Mouse (Mus musculus): ENCODE measurements at regions not wholly inside any gene's neighbourhood (a gene's known extent, or its start where the extent isn't known, plus 50 kb on each side); places are given as distances from the start of the nearest gene placed in this dataset.
A peak's percentile ranks its signal among the peaks of the same experiment; 100 is the strongest.

- H3K9ac ChIP-seq (replicated peaks): no peak overlapping the region
- ATAC-seq (ENCODE audit: low FRiP score, low read depth): no peak
- no peak overlapping the region for H3K27ac ChIP-seq (replicated peaks)
- peak overlapping the region; percentile 43; the same call in 1 of the 2 replicates for H3K4me2 ChIP-seq (replicated peaks)
- no peaks in the 10 kb centered on the region for H3K9me3 ChIP-seq
- peaks cover 81% of the 10 kb centered on the region for H3K27me3 ChIP-seq
- 53% methylated on average over 6 of the region's 6 CpGs for WGBS
- H3K36me3 ChIP-seq: no peaks in the 10 kb centered on the region
- H3K4me3 ChIP-seq: no peak overlapping the region
- peaks cover 43% of the 10 kb centered on the region for H3K4me1 ChIP-seq
These were observed 317.2 kb downstream of the Cd83 start for GRCm38 (mm10) chr13:44101806-44102205.

- peaks cover 43% of the 10 kb centered on the region for H3K4me1 ChIP-seq
- ATAC-seq (ENCODE audit: low FRiP score, low read depth): no peak
- H3K4me2 ChIP-seq (replicated peaks): no peak overlapping the region
- no peak overlapping the region for H3K9ac ChIP-seq (replicated peaks)
- no peaks in the 10 kb centered on the region for H3K9me3 ChIP-seq
- peaks cover 81% of the 10 kb centered on the region for H3K27me3 ChIP-seq
- H3K36me3 ChIP-seq: no peaks in the 10 kb centered on the region
- no peak overlapping the region for H3K4me3 ChIP-seq
- no peak overlapping the region for H3K27ac ChIP-seq (replicated peaks)
- 42% methylated on average over 4 of the region's 4 CpGs for WGBS
These were observed 317.7 kb downstream of the Cd83 start for GRCm38 (mm10) chr13:44102257-44102656.

GRCm38 (mm10) chr13:44103340-44103739 lies 318.8 kb downstream of the Cd83 start:
- Histone ChIP-seq H3K4me3 (no peak overlapping the region), H3K4me2 (replicated peaks) (no peak overlapping the region), H3K9ac (replicated peaks) (no peak overlapping the region), H3K36me3 (no peaks in the 10 kb centered on the region), H3K9me3 (no peaks in the 10 kb centered on the region), H3K4me1 (peaks cover 39% of the 10 kb centered on the region), H3K27me3 (peaks cover 81% of the 10 kb centered on the region), H3K27ac (replicated peaks) (no peak overlapping the region)
- ATAC-seq (ENCODE audit: low FRiP score, low read depth): no peak
- 98% methylated on average over 7 of the region's 7 CpGs for WGBS

GRCm38 (mm10) chr13:44105161-44105560 lies 320.6 kb downstream of the Cd83 start:
- 73% methylated on average over 5 of the region's 5 CpGs for WGBS
- Histone ChIP-seq H3K4me2 (replicated peaks) (no peak overlapping the region), H3K4me3 (no peak overlapping the region), H3K4me1 (peaks cover 26% of the 10 kb centered on the region), H3K27me3 (peaks cover 84% of the 10 kb centered on the region), H3K36me3 (no peaks in the 10 kb centered on the region), H3K9me3 (no peaks in the 10 kb centered on the region), H3K27ac (replicated peaks) (no peak overlapping the region), H3K9ac (replicated peaks) (no peak overlapping the region)
- ATAC-seq (ENCODE audit: low FRiP score, low read depth): no peak

GRCm38 (mm10) chr13:44108695-44109094 lies 324.1 kb downstream of the Cd83 start:
- peaks cover 80% of the 10 kb centered on the region for H3K27me3 ChIP-seq
- ATAC-seq (ENCODE audit: low FRiP score, low read depth): no peak
- H3K27ac ChIP-seq (replicated peaks): no peak overlapping the region
- no peaks in the 10 kb centered on the region for H3K9me3 ChIP-seq
- no peak overlapping the region for H3K9ac ChIP-seq (replicated peaks)
- no peaks in the 10 kb centered on the region for H3K36me3 ChIP-seq
- H3K4me1 ChIP-seq: peaks cover 2% of the 10 kb centered on the region; the same call in 1 of the 2 replicates
- H3K4me3 ChIP-seq: no peak overlapping the region
- no peak overlapping the region for H3K4me2 ChIP-seq (replicated peaks)
- WGBS: 77% methylated on average over 11 of the region's 11 CpGs

GRCm38 (mm10) chr13:44113043-44113442 lies 328.5 kb downstream of the Cd83 start:
- Histone ChIP-seq H3K4me1 (peaks cover 21% of the 10 kb centered on the region; the same call in 1 of the 2 replicates), H3K4me2 (replicated peaks) (no peak overlapping the region), H3K27ac (replicated peaks) (no peak overlapping the region), H3K4me3 (no peak overlapping the region), H3K36me3 (no peaks in the 10 kb centered on the region), H3K9me3 (no peaks in the 10 kb centered on the region), H3K27me3 (peaks cover 48% of the 10 kb centered on the region), H3K9ac (replicated peaks) (no peak overlapping the region)
- no peak for ATAC-seq (ENCODE audit: low FRiP score, low read depth)
- 89% methylated on average over 5 of the region's 5 CpGs for WGBS

GRCm38 (mm10) chr13:44114856-44115255 lies 330.3 kb downstream of the Cd83 start:
- H3K27me3 ChIP-seq: peaks cover 48% of the 10 kb centered on the region
- no peak overlapping the region for H3K9ac ChIP-seq (replicated peaks)
- H3K9me3 ChIP-seq: no peaks in the 10 kb centered on the region
- no peak overlapping the region for H3K27ac ChIP-seq (replicated peaks)
- no peak for ATAC-seq (ENCODE audit: low FRiP score, low read depth)
- no peak overlapping the region for H3K4me2 ChIP-seq (replicated peaks)
- H3K4me3 ChIP-seq: no peak overlapping the region
- peaks cover 19% of the 10 kb centered on the region; the same call in 1 of the 2 replicates for H3K4me1 ChIP-seq
- no peaks in the 10 kb centered on the region for H3K36me3 ChIP-seq
- 90% methylated on average over 5 of the region's 5 CpGs for WGBS

GRCm38 (mm10) chr13:44117841-44118240 lies 333.3 kb downstream of the Cd83 start:
- Histone ChIP-seq H3K4me2 (replicated peaks) (no peak overlapping the region), H3K36me3 (no peaks in the 10 kb centered on the region)
- 87% methylated on average over 9 of the region's 9 CpGs for WGBS

GRCm38 (mm10) chr13:44118846-44119245 lies 334.3 kb downstream of the Cd83 start:
- Histone ChIP-seq H3K27ac (replicated peaks) (no peak overlapping the region), H3K9me3 (no peaks in the 10 kb centered on the region), H3K4me1 (peaks cover 39% of the 10 kb centered on the region), H3K4me3 (no peak overlapping the region), H3K27me3 (peaks cover 34% of the 10 kb centered on the region), H3K4me2 (replicated peaks) (no peak overlapping the region), H3K9ac (replicated peaks) (no peak overlapping the region), H3K36me3 (no peaks in the 10 kb centered on the region)
- no peak for ATAC-seq (ENCODE audit: low FRiP score, low read depth)
- 94% methylated on average over 6 of the region's 6 CpGs for WGBS

More at GRCm38 (mm10) chr13:44117841-44118240, 333.3 kb downstream of the Cd83 start:
- peaks cover 37% of the 10 kb centered on the region for H3K27me3 ChIP-seq
- peaks cover 39% of the 10 kb centered on the region for H3K4me1 ChIP-seq
- no peaks in the 10 kb centered on the region for H3K9me3 ChIP-seq
- H3K9ac ChIP-seq (replicated peaks): no peak overlapping the region
- H3K4me3 ChIP-seq: no peak overlapping the region
- ATAC-seq (ENCODE audit: low FRiP score, low read depth): no peak
- H3K27ac ChIP-seq (replicated peaks): no peak overlapping the region

GRCm38 (mm10) chr13:44121241-44121671 lies 336.7 kb downstream of the Cd83 start:
- H3K27me3 ChIP-seq: peaks cover 27% of the 10 kb centered on the region
- H3K27ac ChIP-seq (replicated peaks): peak overlapping the region; percentile 65
- peaks cover 38% of the 10 kb centered on the region for H3K4me1 ChIP-seq
- H3K9me3 ChIP-seq: no peaks in the 10 kb centered on the region
- 0 out of 2 replicates have a peak overlapping the region, but pooled peaks have one; percentile 9 for H3K4me2 ChIP-seq (replicated peaks)
- no peak overlapping the region for H3K9ac ChIP-seq (replicated peaks)
- no peaks in the 10 kb centered on the region for H3K36me3 ChIP-seq
- no peak; the same call in 1 of the 2 replicates for ATAC-seq (ENCODE audit: low FRiP score, low read depth)
- 11% methylated on average over 6 of the region's 8 CpGs for WGBS
- no peak overlapping the region for H3K4me3 ChIP-seq

- H3K4me3 ChIP-seq: no peak overlapping the region
- 78% methylated on average over 7 of the region's 7 CpGs for WGBS
- no peaks in the 10 kb centered on the region for H3K9me3 ChIP-seq
These were observed 337.4 kb downstream of the Cd83 start for GRCm38 (mm10) chr13:44121932-44122331.

GRCm38 (mm10) chr13:44126198-44126597 lies 341.6 kb downstream of the Cd83 start:
- Histone ChIP-seq H3K4me3 (no peak overlapping the region), H3K27me3 (no peaks in the 10 kb centered on the region), H3K4me2 (replicated peaks) (no peak overlapping the region), H3K36me3 (no peaks in the 10 kb centered on the region), H3K9ac (replicated peaks) (no peak overlapping the region), H3K27ac (replicated peaks) (no peak overlapping the region), H3K9me3 (no peaks in the 10 kb centered on the region), H3K4me1 (peaks cover 20% of the 10 kb centered on the region)
- WGBS: 39% methylated on average over 10 of the region's 10 CpGs
- no peak for ATAC-seq (ENCODE audit: low FRiP score, low read depth)

More at GRCm38 (mm10) chr13:44121932-44122331, 337.4 kb downstream of the Cd83 start:
- H3K4me1 ChIP-seq: peaks cover 39% of the 10 kb centered on the region
- H3K36me3 ChIP-seq: no peaks in the 10 kb centered on the region
- H3K9ac ChIP-seq (replicated peaks): no peak overlapping the region
- ATAC-seq (ENCODE audit: low FRiP score, low read depth): no peak
- no peak overlapping the region for H3K4me2 ChIP-seq (replicated peaks)
- peaks cover 27% of the 10 kb centered on the region for H3K27me3 ChIP-seq
- H3K27ac ChIP-seq (replicated peaks): peak overlapping the region; percentile 49; the same call in 1 of the 2 replicates

Measured in midbrain, embryonic 12.5 days (tissue).